Mouse (Mus musculus) kidney, adult 9 months (tissue): ENCODE results near the gene Tyrobp.

Experiments
- DNase-seq: peaks from one replicate; pipeline ENCODE4 v3.0.0; 2022

The Tyrobp gene

DNA sequence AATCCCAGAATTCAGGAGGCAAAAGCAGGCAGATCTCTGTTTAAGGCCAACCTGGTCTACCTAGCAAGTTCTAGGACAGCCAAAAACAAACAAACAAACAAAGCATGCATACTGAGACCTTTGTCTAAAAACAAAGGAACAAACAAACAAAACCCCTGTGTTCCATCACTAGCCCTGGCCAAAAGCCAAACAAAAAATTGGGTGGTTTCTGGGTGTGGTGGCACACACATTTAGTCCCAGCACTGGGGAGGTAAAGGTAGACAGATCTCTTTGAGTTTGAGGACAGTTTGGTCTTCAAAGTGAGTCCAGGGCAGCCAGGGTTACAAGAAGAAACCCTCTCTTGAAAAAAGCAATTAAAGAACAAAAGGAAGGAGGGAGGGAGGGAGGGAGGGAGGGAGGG, 15.8 kb downstream of the Tyrobp start:
- no peak for DNase-seq

DNA sequence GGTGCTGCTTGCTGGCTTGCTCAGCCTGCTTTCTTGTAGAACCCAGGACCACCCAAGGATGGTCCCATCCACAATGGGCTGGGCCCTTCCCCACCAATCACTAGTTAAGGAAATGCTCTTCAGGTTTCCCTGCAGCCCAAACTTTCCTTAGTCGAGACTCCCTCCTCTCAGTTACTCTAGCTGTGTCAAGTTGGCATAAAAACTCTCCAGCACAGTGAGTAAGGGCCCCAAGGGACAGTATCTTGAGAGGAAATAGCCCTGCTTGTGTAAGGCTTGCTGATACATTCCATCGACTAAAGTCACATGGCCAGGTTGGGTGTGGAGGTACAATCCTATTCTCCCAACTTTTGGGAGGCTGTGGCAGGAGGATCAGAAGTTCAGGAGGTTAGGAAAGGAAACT, 16.6 kb downstream of the Tyrobp start:
- no peak for DNase-seq

DNA sequence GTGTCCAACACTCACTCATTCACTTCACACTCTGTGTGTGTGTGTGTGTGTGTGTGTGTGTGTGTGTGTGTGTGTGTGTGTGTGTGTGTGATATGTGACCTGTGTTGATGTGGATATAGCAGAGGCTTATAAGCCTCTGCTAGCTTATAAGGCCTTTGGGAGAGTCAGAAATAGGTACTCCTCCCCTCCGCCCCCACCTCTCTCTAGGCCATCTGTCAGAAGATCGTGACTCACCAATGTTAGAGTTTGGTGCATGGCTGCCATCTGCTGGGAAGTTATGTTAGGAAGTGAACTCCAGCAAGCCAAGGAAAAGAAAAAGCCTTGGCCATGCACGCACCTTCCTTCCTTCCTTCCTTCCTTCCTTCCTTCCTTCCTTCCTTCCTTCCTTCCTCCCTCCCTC, 18.2 kb downstream of the Tyrobp start:
- DNase-seq = peak; percentile 67

DNA sequence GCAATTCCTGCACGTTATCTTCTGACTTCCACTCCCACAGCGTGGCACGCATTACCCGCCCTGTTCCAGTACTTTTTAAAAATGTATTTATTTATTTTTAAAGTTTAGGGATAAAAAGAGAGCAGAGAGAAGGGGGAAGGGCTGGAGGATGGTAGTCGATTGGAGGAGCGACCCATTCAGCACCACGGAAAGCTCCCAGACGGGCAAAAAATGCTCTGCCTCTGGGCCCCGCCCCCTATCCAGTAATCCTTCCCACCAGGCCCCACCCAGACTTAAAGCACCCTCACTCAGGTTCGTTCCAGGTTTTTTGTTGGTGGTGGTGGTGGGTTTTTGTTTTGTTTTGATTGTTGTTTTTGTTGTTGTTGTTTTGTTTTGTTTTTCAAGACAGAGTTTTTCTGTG, 20.7 kb downstream of the Tyrobp start:
- peak; percentile 49 for DNase-seq

DNA sequence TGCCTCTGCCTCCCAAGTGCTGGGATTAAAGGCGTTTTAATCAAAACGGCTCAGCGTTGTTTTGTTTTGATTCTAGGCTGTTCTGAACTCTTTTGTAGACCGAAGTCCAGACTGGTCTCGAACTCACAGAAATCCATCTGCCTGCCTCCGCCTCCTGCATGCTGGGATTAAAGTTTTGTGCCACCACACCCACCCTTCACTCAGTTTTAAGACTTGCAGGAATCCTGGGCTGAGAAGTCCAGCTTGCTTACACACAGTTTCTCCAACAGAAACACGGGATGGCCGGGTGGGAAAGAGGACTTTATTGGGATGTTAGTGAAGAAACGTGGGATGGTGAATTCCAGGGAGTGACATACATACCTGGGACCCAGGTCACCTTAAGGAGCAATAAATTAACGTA, 21.1 kb downstream of the Tyrobp start:
- no peak for DNase-seq

DNA sequence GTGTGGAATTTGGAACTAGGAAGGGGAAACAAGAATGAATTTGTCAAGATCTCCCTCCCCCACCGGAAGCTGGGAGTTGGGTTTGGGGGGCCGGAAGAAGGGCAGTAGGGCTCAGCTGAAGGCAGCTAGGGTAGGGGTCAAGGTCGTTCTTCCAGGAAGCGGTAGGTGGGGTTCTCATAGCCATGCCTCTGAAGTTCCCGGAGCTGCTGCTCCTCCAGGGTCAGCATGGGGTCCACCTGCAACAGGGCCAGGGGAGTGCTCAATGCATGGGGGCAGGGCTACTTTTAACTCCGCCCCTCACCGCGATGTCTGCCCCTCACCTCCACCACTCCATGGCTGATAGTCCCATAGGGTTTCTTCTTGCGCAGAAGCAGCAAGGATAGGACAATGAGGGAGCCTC, 21.6 kb downstream of the Tyrobp start:
- DNase-seq = no peak

DNA sequence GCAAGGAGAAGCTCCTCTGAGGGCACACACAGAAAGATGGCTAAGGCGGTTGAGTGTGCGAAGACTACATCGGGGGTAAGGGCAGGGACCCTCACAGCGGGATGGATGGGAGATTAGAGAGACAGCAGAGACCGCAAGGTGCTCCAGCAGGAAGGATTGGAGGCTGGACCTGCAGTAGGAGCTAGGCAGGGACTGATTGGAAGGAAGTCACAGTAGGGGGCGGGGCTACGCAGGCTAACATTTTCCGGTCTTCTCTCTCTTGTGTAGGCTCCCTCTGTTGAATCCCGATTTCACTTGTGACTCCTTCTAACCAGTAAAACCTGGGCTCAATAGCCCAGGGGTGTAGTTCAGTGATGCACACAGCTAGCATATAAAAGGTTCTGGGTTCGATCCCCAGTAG, 23.3 kb downstream of the Tyrobp start:
- no peak for DNase-seq

DNA sequence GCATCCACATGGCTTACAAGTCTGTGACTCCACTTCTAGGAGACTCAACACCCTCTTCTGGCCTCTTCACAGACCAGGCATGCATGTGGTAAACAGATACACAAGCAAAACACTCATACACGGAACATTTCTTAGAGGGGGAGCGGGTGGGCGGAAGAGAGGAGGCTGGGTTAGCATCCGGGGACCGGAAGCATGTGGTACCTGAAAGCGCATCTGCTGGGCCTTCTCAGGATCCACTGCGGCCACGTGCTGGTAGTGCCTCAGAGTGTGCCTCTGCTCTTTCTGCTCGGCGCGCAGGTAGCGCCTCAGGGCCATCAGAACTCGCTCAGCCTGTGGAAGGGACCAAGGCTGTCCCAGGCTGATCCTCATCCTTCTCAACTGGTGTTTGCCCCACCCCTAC, 26.2 kb downstream of the Tyrobp start:
- DNase-seq = no peak

DNA sequence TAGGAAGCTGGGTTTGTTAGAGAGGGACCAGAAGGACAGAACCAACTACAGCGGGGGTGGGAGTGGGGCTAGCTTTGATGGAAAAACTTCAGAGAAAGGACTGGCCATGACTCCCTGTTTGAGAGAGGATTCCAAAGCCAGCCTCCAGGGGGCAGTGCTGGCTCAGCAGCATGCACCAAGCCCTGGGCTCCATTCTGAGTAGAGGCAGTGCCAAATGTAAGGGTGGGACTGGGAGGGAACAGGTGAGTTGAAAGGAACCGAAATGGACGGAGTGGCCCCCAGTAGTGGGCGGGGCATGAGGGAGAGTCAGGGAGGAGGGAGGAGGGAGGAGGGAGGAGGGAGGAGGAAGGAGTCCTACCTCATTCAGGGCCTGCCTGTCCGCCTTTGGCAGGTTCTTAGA, 27.1 kb downstream of the Tyrobp start:
- DNase-seq = peak; percentile 35

DNA sequence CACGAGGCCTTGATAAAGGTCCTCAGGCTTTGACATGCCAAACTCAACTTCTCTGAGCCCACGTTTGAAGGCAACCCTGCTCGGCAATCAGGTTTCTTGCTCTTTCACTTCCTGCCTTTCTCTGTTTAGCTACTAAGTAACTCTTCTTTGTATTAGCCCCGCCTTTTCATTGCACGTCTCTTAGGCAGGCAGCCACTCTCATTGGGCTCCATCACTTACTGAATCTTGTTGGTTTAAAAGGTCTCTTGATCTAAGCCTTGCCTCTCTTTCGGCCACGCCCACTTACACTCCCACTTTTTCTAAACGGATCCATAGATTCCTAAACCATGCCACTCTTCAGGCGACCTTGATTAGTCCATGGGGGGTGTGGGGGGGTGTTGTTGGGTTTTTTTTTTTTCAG, 30.1 kb downstream of the Tyrobp start:
- no peak for DNase-seq

DNA sequence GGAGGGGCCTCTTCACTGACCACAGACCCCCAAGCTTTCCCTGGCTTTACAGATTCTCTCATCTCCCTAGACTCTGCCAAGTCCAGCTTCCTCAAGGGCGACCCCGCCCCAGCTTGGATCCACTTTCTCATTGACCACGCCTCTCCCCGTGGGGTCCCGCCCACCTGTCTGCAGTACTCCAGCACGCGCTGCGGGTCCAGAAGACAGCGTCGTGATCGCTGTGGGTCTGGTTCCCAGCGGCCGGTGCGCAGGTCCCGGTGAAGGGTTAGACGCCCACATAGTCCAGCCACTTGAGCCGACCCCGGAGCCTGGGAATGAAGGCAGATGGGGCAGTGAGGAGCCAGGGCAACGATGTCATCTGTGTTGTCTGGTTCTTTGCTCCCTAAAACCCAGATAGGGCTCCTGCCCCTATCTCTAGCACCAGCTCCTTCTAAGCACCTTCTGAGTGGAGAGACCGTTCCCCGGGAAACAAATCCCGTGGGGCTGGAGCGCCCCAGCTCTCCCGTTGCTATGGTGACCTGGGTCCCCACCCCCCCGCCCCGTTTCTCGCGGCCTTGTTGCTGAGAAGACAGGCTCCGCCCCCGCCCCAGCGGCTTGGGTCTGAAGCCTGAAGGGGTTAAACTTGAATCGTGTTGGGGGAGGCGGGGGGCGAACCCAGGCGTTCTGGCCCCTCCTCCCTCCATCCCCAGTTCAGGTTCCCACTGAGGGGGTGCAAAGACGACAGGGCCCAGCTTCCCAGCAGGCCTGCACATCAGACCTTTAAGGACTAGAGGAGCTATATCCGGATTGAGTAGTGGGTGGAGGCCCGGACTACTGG, 30.8 kb downstream of the Tyrobp start:
- no peak for DNase-seq

DNA sequence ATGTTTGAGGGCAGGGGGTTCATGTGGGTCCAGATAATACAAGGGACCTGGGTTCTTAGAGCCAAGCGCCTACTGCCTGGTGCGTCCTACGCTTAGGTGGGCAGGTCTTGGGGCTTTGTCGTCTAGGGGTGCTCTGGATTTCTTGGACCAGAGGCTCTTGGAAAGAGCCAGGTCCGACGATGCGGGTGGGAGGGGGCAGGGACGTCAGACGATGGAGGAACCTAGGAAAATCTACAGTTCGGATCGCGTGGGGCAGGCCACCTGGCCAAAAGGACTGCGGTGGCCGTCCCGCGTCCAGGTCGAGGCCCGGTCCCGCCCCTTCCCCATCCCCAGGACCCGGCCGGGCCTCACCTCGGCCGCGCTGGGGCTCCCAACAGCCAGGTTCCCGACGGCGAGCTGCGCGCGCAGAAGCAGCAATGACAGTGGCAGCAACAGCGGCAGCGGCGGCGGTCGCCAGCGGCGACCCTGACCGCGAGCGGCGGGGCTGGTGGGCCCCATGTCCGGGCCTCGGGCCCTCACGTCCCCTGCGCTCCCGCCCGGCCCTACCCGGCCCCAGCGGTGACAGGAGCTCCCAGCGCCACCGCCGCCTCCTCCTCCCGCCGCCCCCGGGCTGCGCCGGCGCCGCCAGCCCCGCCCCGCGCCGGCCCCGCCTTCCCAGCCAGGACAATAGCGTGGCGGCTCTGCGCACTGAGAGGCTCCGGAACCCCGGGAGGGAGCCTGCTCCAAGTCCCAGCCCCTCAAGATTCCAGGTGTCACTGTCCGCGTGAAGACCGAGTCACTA, 31.6 kb downstream of the Tyrobp start, which contains the start of gene Aplp1:
Gene Aplp1, minus strand, starts transcription at position 565 of the 781 bp plus-strand sequence.
- peak; percentile 31 for DNase-seq

DNA sequence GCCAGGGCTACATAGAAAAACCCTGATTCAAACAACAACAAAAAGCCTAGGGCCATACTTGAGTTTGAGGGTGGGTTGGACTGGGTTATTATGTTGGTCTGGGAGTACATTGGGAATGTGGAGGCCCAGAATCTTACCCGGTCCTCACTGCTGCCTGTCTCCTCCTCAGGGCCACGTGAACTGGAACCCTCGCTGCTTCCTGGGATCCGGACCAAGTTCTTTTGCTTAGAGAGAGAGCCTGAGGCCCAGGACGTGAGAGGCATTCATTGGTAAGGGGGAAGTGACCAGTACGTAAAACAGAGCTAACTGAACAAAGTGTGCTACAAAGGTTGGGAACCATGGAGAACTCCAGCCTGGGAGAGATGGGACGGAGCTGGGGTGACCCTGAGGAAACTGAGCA, 36.7 kb downstream of the Tyrobp start:
- no peak for DNase-seq

DNA sequence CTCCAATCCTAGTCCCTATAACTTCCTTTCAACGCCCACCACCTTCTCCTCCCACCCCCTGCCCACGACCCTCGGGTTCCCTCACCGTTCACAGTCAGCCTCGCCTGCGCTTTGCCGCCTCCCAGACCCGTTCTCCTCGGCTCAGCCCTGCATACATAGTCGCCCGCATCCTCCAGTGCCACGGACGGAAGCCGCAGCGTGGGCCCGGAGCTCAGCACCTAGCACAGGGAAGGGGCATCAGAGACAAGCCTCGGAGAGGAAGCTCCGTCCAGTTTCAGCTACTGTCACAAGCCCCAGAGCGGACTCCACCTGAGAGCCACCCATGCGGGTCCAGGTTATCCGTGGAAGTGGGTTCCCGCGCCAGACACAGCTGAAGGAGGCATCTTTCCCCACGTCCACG, 39.8 kb downstream of the Tyrobp start:
- no peak for DNase-seq

DNA sequence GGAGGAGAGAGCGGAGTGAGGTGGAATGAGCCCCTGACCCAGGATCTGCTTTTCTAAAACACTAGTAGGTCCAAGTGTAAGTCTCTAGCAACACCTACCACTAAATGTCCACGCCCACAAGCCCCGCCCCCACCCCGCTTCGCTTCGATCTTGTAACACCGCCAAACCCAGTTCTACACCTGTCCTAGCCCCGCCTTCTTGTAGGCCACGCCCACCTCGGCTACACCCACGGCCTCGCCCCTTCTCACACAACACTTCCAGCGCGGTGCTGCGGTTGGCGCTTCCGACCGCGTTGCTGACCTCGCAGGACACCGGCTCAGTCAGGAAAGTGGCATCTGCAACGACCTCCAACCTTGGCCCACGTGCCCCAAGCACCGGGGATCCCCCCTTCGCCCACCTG, 40.2 kb downstream of the Tyrobp start:
- peak; percentile 63 for DNase-seq

DNA sequence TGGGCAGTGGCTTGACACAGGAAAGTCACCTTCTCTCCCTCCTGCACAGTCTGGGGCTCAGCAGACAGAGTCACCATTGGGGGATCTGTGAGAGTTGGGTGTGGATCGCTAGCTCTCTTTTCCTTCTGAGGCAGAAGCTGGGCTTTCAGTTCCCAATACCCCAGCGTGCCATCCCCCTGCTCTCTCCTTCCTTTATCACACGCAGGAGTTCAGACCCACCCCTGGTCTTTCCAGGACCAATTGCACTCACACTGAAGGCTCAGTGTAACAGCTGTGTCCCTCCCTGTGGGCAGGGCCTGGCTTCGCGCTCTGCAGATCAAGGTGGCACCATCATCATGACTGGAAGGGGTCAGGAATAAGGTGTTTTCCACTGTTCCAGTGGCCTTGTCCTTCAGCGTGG, 40.7 kb downstream of the Tyrobp start:
- DNase-seq = no peak

DNA sequence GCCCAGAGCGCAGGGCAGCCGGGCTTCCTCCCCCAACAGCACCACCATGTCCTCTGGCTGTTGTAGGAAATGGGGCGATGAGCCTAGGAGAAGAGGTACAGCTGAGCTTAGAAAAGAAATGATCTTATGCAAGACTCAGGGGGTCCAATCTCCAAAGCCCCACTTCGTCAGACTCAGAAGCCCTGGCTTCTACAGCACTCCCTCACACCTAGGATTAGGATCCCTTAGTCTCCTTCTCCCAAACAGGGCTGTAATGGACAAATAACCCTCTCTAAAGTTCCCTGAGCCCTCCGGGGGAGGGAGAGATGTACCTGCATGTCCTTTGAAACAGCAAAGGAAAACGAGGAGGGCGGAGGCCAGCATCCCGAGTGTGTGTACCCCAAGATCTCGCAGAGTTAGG, 42.9 kb downstream of the Tyrobp start:
- no peak for DNase-seq

DNA sequence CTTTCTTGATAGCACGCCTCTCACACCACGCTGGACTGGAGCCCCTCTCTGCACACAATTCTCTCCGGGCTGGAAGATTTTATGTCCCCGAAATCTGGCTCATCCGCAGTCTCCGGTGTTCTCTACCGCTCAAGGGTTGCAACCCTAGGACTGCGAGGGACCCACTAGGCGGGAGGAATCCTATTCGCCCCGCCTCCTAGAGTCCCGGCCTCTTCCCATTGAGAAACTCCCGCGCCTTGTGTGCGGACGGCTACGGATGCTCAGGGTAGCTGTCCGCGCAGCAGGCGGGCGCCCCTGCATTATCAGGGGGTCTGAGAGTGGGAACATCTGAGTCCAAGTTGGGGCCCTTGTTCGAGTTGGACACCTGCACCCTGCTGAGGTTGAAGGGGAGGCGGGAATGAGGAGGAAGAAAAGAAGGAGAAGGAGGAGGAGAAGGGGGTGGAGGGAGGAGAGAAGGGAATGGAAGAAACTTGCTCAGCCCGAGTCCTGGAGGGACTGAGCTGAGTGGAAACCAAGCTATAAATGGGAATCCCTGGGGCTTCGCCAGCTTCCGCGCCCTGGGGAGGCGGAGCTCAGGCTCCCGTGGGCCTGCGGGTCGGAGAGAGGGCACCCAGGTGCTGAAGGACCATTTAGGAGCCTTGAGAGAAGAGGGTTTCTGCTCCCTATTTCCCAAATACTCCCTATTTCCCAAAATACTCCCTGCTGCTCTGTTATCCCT, 43.5 kb downstream of the Tyrobp start:
- DNase-seq = no peak

DNA sequence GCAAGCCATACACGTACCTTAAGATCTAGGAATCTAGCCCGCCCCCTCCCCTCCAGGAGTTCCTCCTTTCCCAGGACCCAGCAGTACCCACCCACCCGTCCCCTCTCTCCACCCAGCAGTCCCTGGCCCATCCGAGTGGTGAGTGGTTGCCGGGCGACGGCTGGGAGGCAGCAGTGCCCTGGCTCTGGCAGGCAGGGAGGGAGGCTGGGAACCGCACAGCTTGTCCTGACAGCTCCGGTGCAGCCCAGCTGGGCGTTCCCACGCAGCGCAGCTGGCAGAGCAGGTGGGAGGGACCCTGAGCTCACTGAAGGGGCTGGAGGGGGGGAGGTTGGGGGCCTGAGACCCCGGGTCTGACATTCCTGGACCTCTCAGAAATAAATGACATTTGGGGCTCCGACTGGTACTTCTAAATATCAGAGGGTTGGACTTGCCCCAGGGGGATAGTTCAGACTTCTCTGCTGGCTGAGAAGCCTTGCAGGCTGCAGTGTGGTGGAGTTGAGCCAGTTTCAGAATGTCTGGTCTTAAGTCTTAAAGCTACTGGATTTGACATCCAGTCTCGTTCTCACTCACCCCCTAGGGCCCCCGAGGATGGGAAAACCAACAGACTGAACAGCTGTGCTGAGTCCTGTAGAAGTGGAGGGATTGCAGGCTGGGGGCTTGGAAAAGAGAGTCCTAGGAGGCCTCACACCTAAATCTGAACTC, 44.2 kb downstream of the Tyrobp start, which contains the start of the genes Kirrel2 and Nphs1:
Gene Kirrel2, minus strand, starts transcription at position 62 of the 702 bp plus-strand sequence.
Gene Nphs1, plus strand, starts transcription at position 687 of the 702 bp plus-strand sequence.
- no peak for DNase-seq

DNA sequence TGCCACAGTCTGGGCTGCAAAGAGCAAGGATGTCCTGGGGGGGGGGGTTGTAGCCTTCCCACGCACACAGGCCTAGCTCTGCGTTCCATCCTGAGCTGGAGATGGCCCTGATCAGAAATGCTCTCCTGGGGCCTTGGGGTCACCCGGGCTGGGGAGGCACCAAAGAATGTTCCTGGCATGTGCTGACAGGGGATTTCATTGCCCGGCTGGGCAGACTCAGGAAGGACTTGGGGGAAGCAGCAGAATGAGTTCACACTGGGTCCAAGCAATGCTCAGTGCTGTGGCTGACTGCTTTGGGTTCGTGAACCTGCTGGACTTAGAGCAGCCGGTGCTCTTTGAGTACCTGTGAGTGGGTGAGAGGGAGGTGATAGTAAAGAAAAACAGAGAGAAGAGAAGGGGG, 45.9 kb downstream of the Tyrobp start:
- DNase-seq = no peak

DNA sequence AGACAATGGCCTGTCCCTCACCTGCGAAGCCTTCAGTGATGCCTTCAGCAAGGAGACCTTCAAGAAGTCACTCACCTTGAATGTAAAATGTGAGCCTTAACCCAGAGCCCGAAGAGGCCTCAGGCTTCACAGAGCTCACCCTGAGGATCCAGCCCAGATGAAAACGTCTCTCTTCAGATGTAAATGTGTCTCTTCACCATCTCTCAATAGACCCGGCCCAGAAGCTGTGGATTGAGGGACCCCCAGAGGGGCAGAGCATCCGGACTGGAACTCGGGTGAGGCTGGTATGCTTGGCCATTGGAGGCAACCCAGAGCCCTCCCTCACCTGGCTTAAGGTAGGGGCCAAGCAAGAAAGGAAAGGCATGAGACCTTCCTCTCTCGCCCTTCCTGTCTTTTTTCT, 50.0 kb downstream of the Tyrobp start:
- no peak for DNase-seq

DNA sequence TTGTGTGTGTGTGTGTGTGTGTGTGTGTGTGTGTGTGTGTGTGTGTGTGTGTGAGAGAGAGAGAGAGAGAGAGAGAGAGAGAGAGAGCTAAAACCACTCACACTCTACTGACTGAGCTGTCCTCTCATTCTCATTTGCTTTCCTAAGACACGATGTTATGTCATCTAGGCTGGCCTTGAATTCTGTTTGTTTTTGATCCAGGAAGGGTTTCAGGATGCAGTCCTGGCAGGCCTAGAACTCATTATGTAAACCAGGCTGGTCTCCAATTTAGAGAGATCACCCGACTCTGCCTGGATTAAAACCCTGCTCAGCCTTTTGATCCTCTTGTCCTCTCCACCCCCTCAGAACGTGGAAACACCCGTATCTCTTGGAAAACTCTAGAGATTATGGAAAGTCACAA, 50.4 kb downstream of the Tyrobp start:
- no peak for DNase-seq

DNA sequence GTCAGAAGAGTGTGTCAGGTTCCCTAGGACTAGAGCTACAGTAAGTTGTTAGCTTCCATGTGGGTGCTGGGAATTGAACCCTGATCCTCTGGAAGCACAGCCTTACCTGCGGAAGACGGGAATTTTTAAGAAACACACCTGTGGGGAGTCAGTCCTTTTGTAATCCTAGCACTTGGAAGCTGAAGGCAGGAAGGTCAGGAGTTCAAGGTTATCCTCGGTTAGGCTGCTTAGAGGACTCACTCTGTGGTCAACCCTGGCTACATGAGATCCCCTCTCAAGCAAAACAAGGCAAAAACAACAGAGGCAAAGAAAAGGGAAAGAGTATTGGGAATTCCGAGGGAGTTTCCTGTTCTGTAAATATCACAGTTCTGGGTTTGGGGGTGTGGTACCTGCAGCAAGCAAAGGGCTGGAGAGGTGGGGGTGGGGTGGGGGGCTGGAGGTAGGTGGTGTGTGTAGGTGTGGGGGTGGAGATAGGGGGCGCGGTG, 51.3 kb downstream of the Tyrobp start:
- no peak for DNase-seq
